Mouse (Mus musculus) G1E-ER4 (cell line): ENCODE results near the gene Kcnab1. TPM values are rescaled to one million over a fixed set of nuclear protein-coding genes. Genes with fewer than 3 reads are reported as not detected.

Experiments
- GATA1 ChIP-seq: IDR thresholded peaks from one replicate; pipeline ENCODE4 v1.8.0; 2012; ENCODE audit warnings: low read length, inconsistent platforms
- polyA plus RNA-seq: library from polyadenylated mRNA; stranded (reverse); fragments of >175 nt; gene quantifications from 2 replicates; pipeline ENCODE4 v1.2.3, GENCODE M21; 2012

The Kcnab1 gene
- polyA plus RNA-seq, 1 experiment, result not detected

- no peak for TF ChIP-seq GATA1
Observed at GRCm38 (mm10) chr3:65405781-65406180, 296.6 kb downstream of the Kcnab1 start.

- no peak for TF ChIP-seq GATA1
Observed at GRCm38 (mm10) chr3:65407891-65408290, 298.7 kb downstream of the Kcnab1 start.

GRCm38 (mm10) chr3:65416571-65416970, 307.4 kb downstream of the Kcnab1 start:
- no peak for TF ChIP-seq GATA1

GRCm38 (mm10) chr3:65417913-65418594, 308.9 kb downstream of the Kcnab1 start:
- TF ChIP-seq GATA1, result no peak

- TF ChIP-seq GATA1, result no peak
Observed at GRCm38 (mm10) chr3:65419706-65420105, 310.5 kb downstream of the Kcnab1 start.
